Mouse (Mus musculus) cortical plate, adult 2 months (tissue): ENCODE measurements around the gene Cactin.

ENCODE experiments used
- CTCF ChIP-seq: fragments of 200-500 bp; IDR thresholded peaks from 2 replicates; pipeline ENCODE4 v1.5.1; 2011; ENCODE audit warnings: mild to moderate bottlenecking, control low read depth, low read length; ENCODE audit not compliant: insufficient read depth; ENCODE audit errors: extremely low read depth
- POLR2A ChIP-seq: fragments of 200-500 bp; IDR thresholded peaks from 2 replicates; pipeline ENCODE4 v1.6.1; 2011; ENCODE audit warnings: mild to moderate bottlenecking, low read length, control low read depth; ENCODE audit not compliant: insufficient read depth; ENCODE audit errors: extremely low read depth

- TF ChIP-seq POLR2A = no peak
- TF ChIP-seq CTCF = no peak
Measured at GRCm38 (mm10) chr10:81355533-81355932, 34.6 kb downstream of the Cactin start.
